Mouse (Mus musculus) liver, adult (tissue): ENCODE measurements around the gene Cdk4.

Experiments
- GATA4 ChIP-seq: IDR thresholded peaks from 2 replicates; pipeline ENCODE4 v1.6.1; 2014; ENCODE audit warnings: mild to moderate bottlenecking, low read length; ENCODE audit not compliant: insufficient replicate concordance

Gene Cdk4

GRCm38 (mm10) chr10:127078677-127079575 is 15.6 kb downstream of the Cdk4 start:
- no peak for TF ChIP-seq GATA4

GRCm38 (mm10) chr10:127079665-127080391 is 16.5 kb downstream of the Cdk4 start:
- no peak for TF ChIP-seq GATA4

- TF ChIP-seq GATA4, result no peak
These were observed 17.8 kb downstream of the Cdk4 start for GRCm38 (mm10) chr10:127080901-127081780.

DNA sequence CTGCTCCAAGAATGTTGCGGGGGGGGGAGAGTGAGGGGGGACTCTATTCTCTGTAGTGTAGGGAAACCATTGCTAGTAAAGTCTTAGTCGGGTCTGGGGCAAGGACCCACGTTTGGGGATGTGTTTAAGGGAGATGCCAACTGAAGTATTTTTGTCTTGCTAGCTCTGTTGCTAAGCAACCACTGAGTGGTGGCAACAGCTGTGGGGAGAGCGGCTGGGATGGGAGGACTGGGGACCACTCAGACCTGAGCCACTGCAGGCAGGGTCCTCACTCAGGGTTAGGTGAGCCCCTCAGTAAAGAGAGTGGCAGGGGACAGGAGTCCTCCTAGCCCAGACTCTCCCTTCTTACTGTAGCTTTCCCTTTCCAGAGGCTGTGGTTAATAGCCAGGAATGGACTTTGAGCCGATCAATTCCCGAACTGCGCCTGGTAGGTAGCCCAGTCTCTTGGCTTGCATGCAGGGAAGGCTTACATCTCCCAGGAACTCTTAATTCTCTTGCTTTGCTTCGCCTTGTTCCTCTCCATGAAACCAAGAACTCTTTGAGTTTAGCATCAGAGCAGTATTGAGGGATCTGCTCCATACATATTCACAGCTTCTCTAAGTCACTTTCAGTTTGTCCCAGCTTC is 18.8 kb downstream of the Cdk4 start:
- TF ChIP-seq GATA4, result no peak

GRCm38 (mm10) chr10:127083292-127083914 is 20.1 kb downstream of the Cdk4 start:
- TF ChIP-seq GATA4, result no peak

- TF ChIP-seq GATA4, result no peak
These were observed 20.6 kb downstream of the Cdk4 start for GRCm38 (mm10) chr10:127083915-127084306.

DNA sequence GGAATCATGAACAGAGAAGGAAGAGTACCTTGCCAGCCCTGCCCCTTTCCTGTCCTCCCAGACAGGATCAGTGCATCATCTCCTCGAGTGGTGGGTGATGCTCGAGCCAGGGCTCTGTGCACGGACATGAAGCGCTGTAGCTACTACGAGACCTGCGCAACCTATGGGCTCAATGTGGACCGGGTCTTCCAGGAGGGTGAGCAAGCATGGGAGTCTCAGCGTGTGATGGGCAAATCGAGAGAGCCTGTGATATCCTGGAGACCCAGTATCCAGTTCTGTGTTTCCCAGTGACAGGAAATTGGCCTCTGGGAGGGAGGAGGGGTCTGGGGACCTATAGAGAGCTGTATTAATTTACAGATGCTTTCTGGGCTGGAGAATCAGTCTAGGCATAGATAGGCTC is 21.7 kb downstream of the Cdk4 start:
- no peak for TF ChIP-seq GATA4

DNA sequence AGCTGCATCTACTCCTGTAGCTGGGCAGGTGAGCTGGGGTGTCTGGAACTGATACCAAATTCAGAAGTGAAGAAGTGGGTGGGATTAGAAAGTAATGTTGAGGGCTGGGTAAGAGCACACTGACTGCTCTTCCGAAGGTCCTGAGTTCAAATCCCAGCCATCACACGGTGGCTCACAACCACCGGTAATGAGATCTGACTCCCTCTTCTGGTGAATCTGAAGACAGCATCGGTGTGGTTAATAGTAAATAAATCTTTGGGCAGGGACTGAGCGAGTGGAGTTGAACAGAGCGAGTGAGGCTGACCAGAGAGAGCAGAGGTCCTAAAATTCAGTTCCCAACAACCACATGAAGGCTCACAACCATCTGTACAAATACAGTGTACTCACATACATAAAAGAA is 22.3 kb downstream of the Cdk4 start:
- no peak for TF ChIP-seq GATA4

- no peak for TF ChIP-seq GATA4
These were observed 27.5 kb downstream of the Cdk4 start for GRCm38 (mm10) chr10:127090560-127091411.

GRCm38 (mm10) chr10:127091507-127092396 is 28.4 kb downstream of the Cdk4 start:
- no peak for TF ChIP-seq GATA4

GRCm38 (mm10) chr10:127092742-127093141 is 29.4 kb downstream of the Cdk4 start:
- no peak for TF ChIP-seq GATA4

DNA sequence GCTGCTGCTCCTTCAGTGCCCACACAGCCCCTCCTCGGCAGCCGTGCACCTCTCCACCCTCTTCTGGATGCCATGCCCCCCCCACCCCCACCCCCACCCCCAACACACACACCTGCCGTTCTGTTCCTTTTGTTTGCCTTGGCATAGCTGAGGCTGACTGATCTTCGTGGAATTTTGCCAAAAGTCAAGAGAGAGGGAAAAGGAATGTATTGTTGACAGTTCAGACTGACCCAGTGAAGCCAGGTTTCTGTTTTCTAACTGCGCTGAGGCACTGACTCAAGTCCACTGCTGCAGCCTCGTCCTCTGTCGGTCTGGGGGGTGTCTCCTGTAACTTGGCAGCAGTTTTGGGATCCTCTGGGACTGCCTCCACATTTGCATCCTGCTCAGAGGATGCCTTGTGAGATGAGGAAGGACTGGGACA is 31.1 kb downstream of the Cdk4 start:
- TF ChIP-seq GATA4, result no peak
